In genomic region chr7:138398182-138398793, GRCm38 (mm10) we compare ENCODE assay signal across 8 mouse cellular contexts. TPM values are rescaled to one million over a fixed set of nuclear protein-coding genes. Genes with fewer than 3 reads are reported as not detected.
DNase-seq lines count a peak whose midpoint lies in the region; ATAC-seq and TF ChIP-seq lines count a peak whose summit lies in the region.

No protein-coding gene starts in this region.

- no peak overlapping the region for H3K4me3 ChIP-seq in intestine, postnatal 0 days (ENCODE audit: low read depth, low read length)
- H3K4me3 ChIP-seq in midbrain, embryonic 13.5 days (replicated peaks), result peak overlapping the region; percentile 75
- no peak overlapping the region for H3K4me3 ChIP-seq in stomach, postnatal 0 days (ENCODE audit: low read depth, low read length)

- H3K27me3 ChIP-seq in intestine, postnatal 0 days (replicated peaks; ENCODE audit: control insufficient read depth, insufficient read depth, low read length), result peaks cover 34% of the 10 kb centered on the region
- peaks cover 18% of the 10 kb centered on the region for H3K27me3 ChIP-seq in midbrain, embryonic 13.5 days
- peaks cover 9% of the 10 kb centered on the region; the same call in 1 of the 2 replicates for H3K27me3 ChIP-seq in stomach, postnatal 0 days (ENCODE audit: control insufficient read depth, insufficient read depth, low read length)

- no peak for ATAC-seq in intestine, postnatal 0 days
- ATAC-seq in midbrain, embryonic 13.5 days, result peak; percentile 80
- 0 out of 2 replicates have a peak, but pooled peaks have one; percentile 29 for ATAC-seq in stomach, postnatal 0 days (ENCODE audit: low FRiP score, low TSS enrichment)

- H3K4me1 ChIP-seq in intestine, postnatal 0 days (replicated peaks; ENCODE audit: control insufficient read depth, insufficient read depth, low read length), result no peaks in the 10 kb centered on the region
- H3K4me1 ChIP-seq in midbrain, embryonic 13.5 days (replicated peaks), result peaks cover 16% of the 10 kb centered on the region
- H3K4me1 ChIP-seq in stomach, postnatal 0 days (replicated peaks; ENCODE audit: control insufficient read depth, insufficient read depth), result peaks cover 3% of the 10 kb centered on the region; the same call in 1 of the 2 replicates

- no peaks in the 10 kb centered on the region for H3K9me3 ChIP-seq in intestine, postnatal 0 days (ENCODE audit: control insufficient read depth)
- no peaks in the 10 kb centered on the region for H3K9me3 ChIP-seq in midbrain, embryonic 13.5 days
- no peaks in the 10 kb centered on the region for H3K9me3 ChIP-seq in stomach, postnatal 0 days (ENCODE audit: control insufficient read depth, low read length)

- intact Hi-C loops in gastrocnemius, postnatal 14 days (cut with DNase I; ENCODE audit: low total_unique reads), result no loop called here
- intact Hi-C loops in left cerebral cortex, postnatal 10 days (cut with DNase I), result loop anchor here (5.0 to 10.0 kb wide), 3 partner anchors 197 to 796 kb away; no protein-coding TSS in a partner anchor

- peak; percentile 75 for TF ChIP-seq CTCF in intestine, postnatal 0 days (IDR thresholded peaks at IDR 0.05; ENCODE audit: low read depth)
- TF ChIP-seq CTCF in stomach, postnatal 0 days (IDR thresholded peaks at IDR 0.05; ENCODE audit: low read depth), result peak; percentile 75

- DNase-seq in adrenal gland, postnatal 36 days, result peak; percentile 15 to 40
- peak; percentile 94 to 95 for DNase-seq in cerebellum, postnatal 36 days
- peak; percentile 52 for DNase-seq in gastrocnemius, postnatal 14 days
- peak; percentile 53 to 83 for DNase-seq in left cerebral cortex, postnatal 10 days (ENCODE audit: extremely low spot score in 1 of 2, low spot score in 2 of 2)
- DNase-seq in stomach, postnatal 0 days (ENCODE audit: low spot score), result peak; percentile 50
- no peak for DNase-seq in natural killer cell, adult 2 months (ENCODE audit: low spot score in 2 of 2)

- peak overlapping the region; percentile 62; the same call in 1 of the 2 replicates for H3K4me2 ChIP-seq in intestine, postnatal 0 days (replicated peaks; ENCODE audit: low read depth)
- H3K4me2 ChIP-seq in midbrain, embryonic 13.5 days (replicated peaks), result peak overlapping the region; percentile 100
- peak overlapping the region; percentile 60 for H3K4me2 ChIP-seq in stomach, postnatal 0 days (replicated peaks; ENCODE audit: low read depth)

- WGBS in intestine, postnatal 0 days, result 1% methylated on average over 21 of the region's 21 CpGs
- 2% methylated on average over 21 of the region's 21 CpGs for WGBS in midbrain, embryonic 13.5 days
- WGBS in stomach, postnatal 0 days, result 3% methylated on average over 21 of the region's 21 CpGs

- H3K9ac ChIP-seq in intestine, postnatal 0 days (ENCODE audit: low read depth, low read length), result no peak overlapping the region
- H3K9ac ChIP-seq in midbrain, embryonic 13.5 days (replicated peaks), result peak overlapping the region; percentile 83
- no peak overlapping the region for H3K9ac ChIP-seq in stomach, postnatal 0 days (ENCODE audit: low read length)

- no peak for TF ChIP-seq EP300 in stomach, postnatal 0 days (optimal IDR thresholded peaks at IDR 0.05)

- no peaks in the 10 kb centered on the region for H3K36me3 ChIP-seq in intestine, postnatal 0 days (ENCODE audit: control insufficient read depth, insufficient read depth)
- no peaks in the 10 kb centered on the region for H3K36me3 ChIP-seq in midbrain, embryonic 13.5 days
- H3K36me3 ChIP-seq in stomach, postnatal 0 days (ENCODE audit: control insufficient read depth, insufficient read depth, low read length), result no peaks in the 10 kb centered on the region

- H3K27ac ChIP-seq in intestine, postnatal 0 days (ENCODE audit: low read depth, low read length), result no peak overlapping the region
- H3K27ac ChIP-seq in midbrain, embryonic 13.5 days, result no peak overlapping the region
- H3K27ac ChIP-seq in stomach, postnatal 0 days (replicated peaks), result no peak overlapping the region

RNA-seq across cellular contexts. Expression of gene Tcerg1l, which starts 0.8 kb away (rescaled TPM):
- total RNA-seq in adrenal gland, postnatal 36 days (2021), result under 1 TPM in 1 of 2 experiments, not detected in 1; 0.16 TPM
- total RNA-seq in gastrocnemius, postnatal 14 days (2021), result not detected
- polyA plus RNA-seq in intestine, postnatal 0 days (2015; fragmentation: Nextera tagmentation; extraction: Ambion mirVana), result 0.29 and 0.55 TPM in 2 replicates
- 10 to 100 TPM; 18.7 to 23.4 TPM for total RNA-seq in left cerebral cortex, postnatal 10 days (2021)
- polyA plus RNA-seq in midbrain, embryonic 13.5 days (2015; fragmentation: Nextera tagmentation; extraction: Ambion mirVana), result 9.6 and 11.4 TPM in 2 replicates
- polyA plus RNA-seq in stomach, postnatal 0 days (2015; fragmentation: Nextera tagmentation; extraction: Ambion mirVana), result 0.18 and 0.19 TPM in 2 replicates

Comparison
In these comparisons a context has a peak if more than half of its experiments do, and no peak if none do; other contexts are left out.
1. DNase-seq: peak in adrenal gland, postnatal 36 days (2 of 2), cerebellum, postnatal 36 days (2 of 2), gastrocnemius, postnatal 14 days (single experiment), left cerebral cortex, postnatal 10 days (2 of 2) and stomach, postnatal 0 days (single experiment); none in natural killer cell, adult 2 months (0 of 2).
2. RNA of gene Tcerg1l, which starts 0.8 kb away (total RNA-seq): 18.7 to 23.4 TPM in left cerebral cortex, postnatal 10 days; 0.16 TPM in adrenal gland, postnatal 36 days and not detected in gastrocnemius, postnatal 14 days; every median in the first group is over 10 times any median in the second.
3. Peak in every context shown above with its lines, with median percentiles within 50 percentile points of each other: H3K4me2 ChIP-seq.